Mouse (Mus musculus) kidney, adult 2 months (tissue): Measurements from ENCODE around the gene Tmem178b. TPM values are rescaled to one million over a fixed set of nuclear protein-coding genes. Genes with fewer than 3 reads are reported as not detected.

Experiments used
- DNase-seq: peaks from one replicate; pipeline ENCODE4 v3.0.0; 2021
- H3K27ac ChIP-seq: fragments of 200-500 bp; 2 replicates; pipeline ENCODE4 v1.5.1; 2012; ENCODE audit warnings: low read depth, low read length, control low read depth, inconsistent platforms; ENCODE audit not compliant: insufficient read depth
- H3K27me3 ChIP-seq: fragments of 200-500 bp; replicated peaks from 2 replicates; pipeline ENCODE4 v1.6.1; 2012; ENCODE audit warnings: mild to moderate bottlenecking, moderate library complexity, low read length, inconsistent platforms; ENCODE audit not compliant: control insufficient read depth, insufficient read depth
- H3K36me3 ChIP-seq: fragments of 200-500 bp; 2 replicates; pipeline ENCODE4 v1.6.1; 2012; ENCODE audit warnings: mild to moderate bottlenecking, moderate library complexity, low read length, inconsistent platforms; ENCODE audit not compliant: control insufficient read depth, insufficient read depth
- H3K4me1 ChIP-seq: fragments of 200-500 bp; 2 replicates; pipeline ENCODE4 v1.6.1; 2011; ENCODE audit warnings: low read length; ENCODE audit not compliant: control insufficient read depth, insufficient read depth
- H3K4me3 ChIP-seq: fragments of 200-500 bp; 2 replicates; pipeline ENCODE4 v1.5.1; 2011; ENCODE audit warnings: mild to moderate bottlenecking, low read depth, low read length, control low read depth; ENCODE audit not compliant: insufficient read depth
- CTCF ChIP-seq: fragments of 200-500 bp; conservative IDR thresholded peaks from 2 replicates; pipeline ENCODE4 v1.5.1; 2011; ENCODE audit warnings: low read depth, mild to moderate bottlenecking, control low read depth, low read length, moderate library complexity, mixed read lengths; ENCODE audit not compliant: insufficient read depth, insufficient read length
- POLR2A ChIP-seq: fragments of 200-500 bp; IDR thresholded peaks from one replicate; pipeline ENCODE4 v1.6.1; 2011; ENCODE audit warnings: low read depth, low read length, control low read depth
- WGBS: fragments of 180-500 bp; shearing (Covaris S2); methylation state at CpG from one replicate; pipeline ENCODE4 v1.1.7; 2018; 5-methylcytosine and 5-hydroxymethylcytosine counted together
- polyA plus RNA-seq: library from polyadenylated mRNA; depleted of rRNA; stranded (reverse); fragments of >200 nt; gene quantifications from 2 replicates; pipeline ENCODE4 v1.2.3, GENCODE M21; 2012

The Tmem178b gene
- polyA plus RNA-seq, 1 experiment = 1.3 TPM

GRCm38 (mm10) chr6:40205380-40205779 is 332.3 kb downstream of the Tmem178b start:
- no peak for TF ChIP-seq POLR2A
- no peak for TF ChIP-seq CTCF
- 79% methylated on average over 2 of the region's 2 CpGs for WGBS

GRCm38 (mm10) chr6:40208014-40208413 is 334.9 kb downstream of the Tmem178b start:
- H3K4me3 ChIP-seq = no peak overlapping the region
- no peaks in the 10 kb centered on the region for H3K4me1 ChIP-seq
- WGBS = 79% methylated on average over 3 of the region's 3 CpGs
- no peak overlapping the region for H3K27ac ChIP-seq
- DNase-seq = no peak
- no peak for TF ChIP-seq CTCF
- TF ChIP-seq POLR2A = no peak
- H3K36me3 ChIP-seq = no peaks in the 10 kb centered on the region
- H3K27me3 ChIP-seq = no peaks in the 10 kb centered on the region

More at GRCm38 (mm10) chr6:40205380-40205779, 332.3 kb downstream of the Tmem178b start:
- DNase-seq = no peak
- H3K27ac ChIP-seq = no peak overlapping the region
- no peak overlapping the region for H3K4me3 ChIP-seq
- H3K4me1 ChIP-seq = no peaks in the 10 kb centered on the region
- no peaks in the 10 kb centered on the region for H3K27me3 ChIP-seq
- no peaks in the 10 kb centered on the region for H3K36me3 ChIP-seq

DNA sequence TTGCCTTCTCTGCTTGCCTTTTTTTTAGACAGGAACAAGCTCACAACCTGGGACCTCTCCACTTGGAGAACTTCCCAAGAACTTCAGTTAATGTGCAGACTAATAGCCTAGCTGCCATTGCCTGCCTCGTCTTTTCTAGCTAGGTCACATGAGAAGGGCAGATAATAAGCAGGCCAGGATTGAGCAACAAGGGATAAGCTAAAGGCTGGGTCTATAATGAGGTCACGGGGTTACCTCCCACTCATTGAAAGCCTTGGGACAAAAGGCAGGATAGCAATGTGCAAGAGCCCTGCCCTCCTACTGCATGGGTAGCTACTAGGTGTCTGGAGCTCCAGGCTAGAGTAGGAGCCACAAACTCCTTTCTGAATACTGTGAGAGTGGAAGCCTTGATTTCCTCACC is 336.1 kb downstream of the Tmem178b start:
- H3K27ac ChIP-seq = no peak overlapping the region
- no peak overlapping the region for H3K4me3 ChIP-seq
- no peak for TF ChIP-seq CTCF
- no peak for TF ChIP-seq POLR2A
- DNase-seq = no peak
- H3K36me3 ChIP-seq = no peaks in the 10 kb centered on the region
- WGBS = 43% methylated on average over 2 of the region's 2 CpGs
- H3K27me3 ChIP-seq = no peaks in the 10 kb centered on the region
- H3K4me1 ChIP-seq = no peaks in the 10 kb centered on the region

GRCm38 (mm10) chr6:40217154-40217553 is 344.1 kb downstream of the Tmem178b start:
- no peak overlapping the region for H3K4me3 ChIP-seq
- H3K27me3 ChIP-seq = no peaks in the 10 kb centered on the region
- DNase-seq = no peak
- no peaks in the 10 kb centered on the region for H3K4me1 ChIP-seq
- 94% methylated on average over 12 of the region's 12 CpGs for WGBS
- TF ChIP-seq CTCF (no peak), POLR2A (no peak)
- no peak overlapping the region for H3K27ac ChIP-seq
- no peaks in the 10 kb centered on the region for H3K36me3 ChIP-seq

DNA sequence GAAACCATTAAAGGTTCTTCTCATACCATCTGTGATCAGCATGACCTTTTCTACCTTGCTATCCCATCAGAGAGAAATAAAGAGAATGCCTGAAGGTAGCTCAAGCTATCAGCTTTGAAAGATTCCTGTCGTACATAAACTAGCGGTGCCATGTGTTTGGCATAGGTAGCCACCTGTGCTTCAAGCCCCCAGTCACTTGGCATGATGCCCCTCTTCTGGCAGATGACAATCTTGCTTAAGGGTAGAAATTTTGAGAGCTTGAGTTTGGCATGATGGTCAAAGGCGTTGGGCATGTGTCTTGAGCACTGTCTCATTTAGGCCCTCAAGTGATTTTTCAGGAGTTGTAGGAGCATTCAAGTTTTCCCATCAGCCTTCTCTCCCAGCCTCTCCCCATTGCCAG is 344.6 kb downstream of the Tmem178b start:
- Histone ChIP-seq H3K4me3 (no peak overlapping the region), H3K36me3 (no peaks in the 10 kb centered on the region)
- no peak for TF ChIP-seq POLR2A
- TF ChIP-seq CTCF = no peak

GRCm38 (mm10) chr6:40220634-40221120 is 347.6 kb downstream of the Tmem178b start:
- Histone ChIP-seq H3K27me3 (no peaks in the 10 kb centered on the region), H3K4me1 (no peaks in the 10 kb centered on the region), H3K27ac (no peak overlapping the region), H3K36me3 (no peaks in the 10 kb centered on the region), H3K4me3 (no peak overlapping the region)
- no peak for DNase-seq
- TF ChIP-seq CTCF (no peak), POLR2A (no peak)

More for the DNA sequence above, 344.6 kb downstream of the Tmem178b start:
- Histone ChIP-seq H3K4me1 (no peaks in the 10 kb centered on the region), H3K27ac (no peak overlapping the region), H3K27me3 (no peaks in the 10 kb centered on the region)
- no peak for DNase-seq
- WGBS = 91% methylated on average over 3 of the region's 3 CpGs

- WGBS = 82% methylated on average over 11 of the region's 11 CpGs
- Histone ChIP-seq H3K4me1 (no peaks in the 10 kb centered on the region), H3K4me3 (no peak overlapping the region), H3K27me3 (no peaks in the 10 kb centered on the region), H3K36me3 (no peaks in the 10 kb centered on the region), H3K27ac (no peak overlapping the region)
- no peak for DNase-seq
- TF ChIP-seq CTCF (no peak), POLR2A (no peak)
Observed at GRCm38 (mm10) chr6:40225585-40226280, 352.7 kb downstream of the Tmem178b start.
